Mouse (Mus musculus): Measurements from ENCODE around the gene Gm10945. TPM values are rescaled to one million over a fixed set of nuclear protein-coding genes. Genes with fewer than 3 reads are reported as not detected.

Gene Gm10945
- not detected for polyA plus RNA-seq (2014; fragmentation: Illumina TruSeq; extraction: RNeasy Lipid Tissue Mini Kit (QIAGEN cat#74804); ENCODE audit: low read depth, low replicate concordance)

GRCm38 (mm10) chr10:6761287-6761811, at the start of gene Gm10945:
TSS of gene Gm10945 (minus strand) at chr10:6761761.

GRCm38 (mm10) chr10:6758206-6758605, 3.4 kb downstream of the Gm10945 start, which contains the start of gene Oprm1:
TSS of gene Oprm1 (plus strand) at chr10:6758506.

Other genes with a start within 250 kb of the Gm10945 start
- not detected for gene Oprm1, start 3.3 kb downstream of the Gm10945 start, polyA plus RNA-seq (2014; fragmentation: Illumina TruSeq; extraction: RNeasy Lipid Tissue Mini Kit (QIAGEN cat#74804); ENCODE audit: low read depth, low replicate concordance)

Measured in testis, adult 10 weeks (tissue).